Mouse (Mus musculus) neural tube, embryonic 12.5 days (tissue): ENCODE data around the gene Selenoi. TPM values are rescaled to one million over a fixed set of nuclear protein-coding genes. Genes with fewer than 3 reads are reported as not detected.

ENCODE experiments used
- ATAC-seq: fragments of 200-750 bp; cut with Nextera tagmentation; 2 replicates; pipeline ENCODE4 v1.8.0; 2017; ENCODE audit warnings: low read depth, mild to moderate bottlenecking, moderate TSS enrichment, moderate library complexity; ENCODE audit not compliant: low FRiP score
- H3K27ac ChIP-seq: fragments of 300-500 bp; sonication (generic); 2 replicates; pipeline ENCODE4 v1.5.1; 2016
- H3K27me3 ChIP-seq: fragments of 300-500 bp; sonication (generic); replicated peaks from 2 replicates; pipeline ENCODE4 v1.6.1; 2016; ENCODE audit warnings: mild to moderate bottlenecking
- H3K36me3 ChIP-seq: fragments of 300-500 bp; sonication (generic); 2 replicates; pipeline ENCODE4 v1.6.1; 2016; ENCODE audit warnings: mild to moderate bottlenecking
- H3K4me1 ChIP-seq: fragments of 300-500 bp; sonication (generic); 2 replicates; pipeline ENCODE4 v1.6.1; 2016
- H3K4me2 ChIP-seq: fragments of 300-500 bp; sonication (generic); replicated peaks from 2 replicates; pipeline ENCODE4 v1.6.1; 2016; ENCODE audit warnings: mild to moderate bottlenecking
- H3K4me3 ChIP-seq: fragments of 300-500 bp; sonication (generic); 2 replicates; pipeline ENCODE4 v1.5.1; 2016
- H3K9ac ChIP-seq: fragments of 300-500 bp; sonication (generic); 2 replicates; pipeline ENCODE4 v1.6.1; 2016; ENCODE audit warnings: mild to moderate bottlenecking
- H3K9me3 ChIP-seq: fragments of 300-500 bp; sonication (generic); 2 replicates; pipeline ENCODE4 v1.6.1; 2016; ENCODE audit warnings: mild to moderate bottlenecking
- WGBS: fragments of 180-500 bp; shearing (Covaris S2); methylation state at CpG from one replicate; pipeline ENCODE4 v1.1.7; 2016; 5-methylcytosine and 5-hydroxymethylcytosine counted together
- polyA plus RNA-seq: library from polyadenylated mRNA; unstranded; fragments of >200 nt; fragmentation: Nextera tagmentation; extraction: Ambion mirVana; gene quantifications from 2 replicates; pipeline ENCODE4 v1.2.1, GENCODE M21; 2016

Gene Selenoi
- 22.5 and 23.2 TPM in 2 replicates for polyA plus RNA-seq

- H3K4me3 ChIP-seq, result peak within 1 kb of the TSS; percentile 82
- no peaks in the 10 kb centered on the region for H3K9me3 ChIP-seq
- H3K36me3 ChIP-seq, result no peaks in the 10 kb centered on the region
- peaks cover 18% of the 10 kb centered on the region for H3K4me1 ChIP-seq
- peak within 1 kb of the TSS; percentile 76 for H3K9ac ChIP-seq
- 3% methylated on average over 71 of the region's 71 CpGs for WGBS
- H3K27me3 ChIP-seq, result no peaks in the 10 kb centered on the region
- peak within 1 kb of the TSS; percentile 79 for H3K27ac ChIP-seq
- ATAC-seq, result peak; percentile 99
- H3K4me2 ChIP-seq, result peak within 1 kb of the TSS; percentile 84
These were observed at the start of gene Selenoi for GRCm38 (mm10) chr5:30232271-30232971. Gene Selenoi (plus strand): TSS chr5:30232581.

- 95% methylated on average over 12 of the region's 12 CpGs for whole genome bisulfite sequencing
- no peak for ATAC-seq
- peaks cover 33% of the 10 kb centered on the region for H3K36me3 ChIP-seq
These were observed 44.5 kb upstream of the Selenoi start for GRCm38 (mm10) chr5:30187687-30188485.

GRCm38 (mm10) chr5:30192452-30192851 lies 39.9 kb upstream of the Selenoi start:
- Histone ChIP-seq H3K27me3 (no peaks in the 10 kb centered on the region), H3K36me3 (peaks cover 13% of the 10 kb centered on the region), H3K9ac (no peak overlapping the region), H3K4me3 (no peak overlapping the region), H3K4me2 (no peak overlapping the region), H3K9me3 (no peaks in the 10 kb centered on the region), H3K4me1 (no peaks in the 10 kb centered on the region; the same call in 1 of the 2 replicates), H3K27ac (no peak overlapping the region)
- 96% methylated on average over 1 of the region's 1 CpGs for WGBS
- no peak for ATAC-seq

More at GRCm38 (mm10) chr5:30187687-30188485, 44.5 kb upstream of the Selenoi start:
- Histone ChIP-seq H3K9ac (no peak overlapping the region), H3K4me1 (no peaks in the 10 kb centered on the region), H3K4me3 (no peak overlapping the region), H3K27ac (no peak overlapping the region), H3K27me3 (no peaks in the 10 kb centered on the region), H3K4me2 (no peak overlapping the region), H3K9me3 (no peaks in the 10 kb centered on the region)

GRCm38 (mm10) chr5:30195340-30195739 lies 37.0 kb upstream of the Selenoi start:
- H3K4me3 ChIP-seq, result no peak overlapping the region
- no peak overlapping the region for H3K4me2 ChIP-seq
- ATAC-seq, result no peak
- H3K4me1 ChIP-seq, result no peaks in the 10 kb centered on the region; the same call in 1 of the 2 replicates
- H3K27ac ChIP-seq, result no peak overlapping the region
- H3K36me3 ChIP-seq, result 0 out of 2 replicates have a peak, but pooled peaks cover 2% of the 10 kb centered on the region
- H3K9ac ChIP-seq, result no peak overlapping the region
- no peaks in the 10 kb centered on the region for H3K9me3 ChIP-seq
- WGBS, result 95% methylated on average over 5 of the region's 5 CpGs
- H3K27me3 ChIP-seq, result no peaks in the 10 kb centered on the region

- Histone ChIP-seq H3K4me3 (no peak overlapping the region), H3K27ac (no peak overlapping the region), H3K4me1 (no peaks in the 10 kb centered on the region; the same call in 1 of the 2 replicates), H3K4me2 (no peak overlapping the region), H3K27me3 (no peaks in the 10 kb centered on the region), H3K36me3 (no peaks in the 10 kb centered on the region), H3K9me3 (no peaks in the 10 kb centered on the region), H3K9ac (no peak overlapping the region)
- WGBS, result 79% methylated on average over 7 of the region's 7 CpGs
- no peak for ATAC-seq
These were observed 34.1 kb upstream of the Selenoi start for GRCm38 (mm10) chr5:30198257-30198656.

- no peak overlapping the region for H3K27ac ChIP-seq
- no peak for ATAC-seq
- H3K36me3 ChIP-seq, result no peaks in the 10 kb centered on the region
- H3K4me2 ChIP-seq, result no peak overlapping the region
- H3K4me1 ChIP-seq, result no peaks in the 10 kb centered on the region
- H3K27me3 ChIP-seq, result no peaks in the 10 kb centered on the region
- 56% methylated on average over 5 of the region's 5 CpGs for WGBS
- H3K9ac ChIP-seq, result no peak overlapping the region
- H3K4me3 ChIP-seq, result no peak overlapping the region
- no peaks in the 10 kb centered on the region for H3K9me3 ChIP-seq
These were observed 30.9 kb upstream of the Selenoi start for GRCm38 (mm10) chr5:30201521-30201920.

- no peaks in the 10 kb centered on the region for H3K4me1 ChIP-seq
- H3K27ac ChIP-seq, result no peak overlapping the region
- 92% methylated on average over 7 of the region's 7 CpGs for whole genome bisulfite sequencing
- H3K4me3 ChIP-seq, result no peak overlapping the region
- no peak overlapping the region for H3K4me2 ChIP-seq
- ATAC-seq, result no peak
- no peaks in the 10 kb centered on the region for H3K36me3 ChIP-seq
- H3K9me3 ChIP-seq, result no peaks in the 10 kb centered on the region
- H3K27me3 ChIP-seq, result no peaks in the 10 kb centered on the region
- H3K9ac ChIP-seq, result no peak overlapping the region
These were observed 30.2 kb upstream of the Selenoi start for GRCm38 (mm10) chr5:30202221-30202620.

- Histone ChIP-seq H3K27me3 (no peaks in the 10 kb centered on the region), H3K9ac (no peak overlapping the region), H3K4me3 (no peak overlapping the region), H3K9me3 (no peaks in the 10 kb centered on the region), H3K27ac (no peak overlapping the region), H3K4me1 (no peaks in the 10 kb centered on the region), H3K4me2 (no peak overlapping the region), H3K36me3 (no peaks in the 10 kb centered on the region)
- no peak for ATAC-seq
- 80% methylated on average over 10 of the region's 10 CpGs for WGBS
These were observed 29.0 kb upstream of the Selenoi start for GRCm38 (mm10) chr5:30203216-30203885.

GRCm38 (mm10) chr5:30204441-30204840 lies 27.9 kb upstream of the Selenoi start:
- 66% methylated on average over 1 of the region's 1 CpGs for WGBS
- Histone ChIP-seq H3K9ac (no peak overlapping the region), H3K27me3 (no peaks in the 10 kb centered on the region), H3K36me3 (no peaks in the 10 kb centered on the region), H3K27ac (no peak overlapping the region), H3K4me3 (no peak overlapping the region), H3K4me2 (no peak overlapping the region), H3K4me1 (no peaks in the 10 kb centered on the region), H3K9me3 (no peaks in the 10 kb centered on the region)
- no peak for ATAC-seq

GRCm38 (mm10) chr5:30205034-30205433 lies 27.3 kb upstream of the Selenoi start:
- no peak overlapping the region for H3K4me2 ChIP-seq
- no peak overlapping the region for H3K4me3 ChIP-seq
- no peaks in the 10 kb centered on the region for H3K4me1 ChIP-seq
- no peak for ATAC-seq
- 54% methylated on average over 3 of the region's 3 CpGs for WGBS
- H3K9ac ChIP-seq, result no peak overlapping the region
- no peaks in the 10 kb centered on the region for H3K36me3 ChIP-seq
- no peaks in the 10 kb centered on the region for H3K27me3 ChIP-seq
- no peak overlapping the region for H3K27ac ChIP-seq
- H3K9me3 ChIP-seq, result no peaks in the 10 kb centered on the region

- Histone ChIP-seq H3K27me3 (no peaks in the 10 kb centered on the region), H3K27ac (no peak within 1 kb of the TSS), H3K4me2 (no peak within 1 kb of the TSS), H3K9ac (no peak within 1 kb of the TSS), H3K4me3 (no peak within 1 kb of the TSS), H3K4me1 (no peaks in the 10 kb centered on the region), H3K9me3 (no peaks in the 10 kb centered on the region), H3K36me3 (no peaks in the 10 kb centered on the region)
- no peak for ATAC-seq
- 42% methylated on average over 5 of the region's 5 CpGs for WGBS
These were observed 26.9 kb upstream of the Selenoi start, which contains the start of gene Adgrf3 for GRCm38 (mm10) chr5:30205493-30205892. Gene Adgrf3 (minus strand): TSS chr5:30205722.

- Histone ChIP-seq H3K4me1 (no peaks in the 10 kb centered on the region), H3K36me3 (no peaks in the 10 kb centered on the region), H3K4me3 (no peak overlapping the region), H3K9me3 (no peaks in the 10 kb centered on the region), H3K9ac (no peak overlapping the region), H3K4me2 (no peak overlapping the region), H3K27ac (no peak overlapping the region), H3K27me3 (no peaks in the 10 kb centered on the region)
- no peak for ATAC-seq
- WGBS, result 73% methylated on average over 6 of the region's 6 CpGs
These were observed 25.1 kb upstream of the Selenoi start for GRCm38 (mm10) chr5:30207276-30207675.
